Mouse (Mus musculus) c-Kit-positive CD71-negative TER-119-negative erythroid progenitor cells, embryonic 14.5 days (primary cell): ENCODE measurements at regions not wholly inside any gene's neighbourhood (a gene's known extent, or its start where the extent isn't known, plus 50 kb on each side); places are given as distances from the start of the nearest gene placed in this dataset.

Source experiments
- DNase-seq: peaks from one replicate; pipeline ENCODE4 v3.0.0-alpha.2; 2013; ENCODE audit warnings: low read depth

- DNase-seq = no peak
Measured at GRCm38 (mm10) chr4:29034406-29034805, 221.5 kb downstream of the Epha7 start.

GRCm38 (mm10) chr4:29039993-29040392 lies 227.1 kb downstream of the Epha7 start:
- no peak for DNase-seq

GRCm38 (mm10) chr4:29068678-29069621 lies 256.0 kb downstream of the Epha7 start:
- no peak for DNase-seq

GRCm38 (mm10) chr4:29074204-29074603 lies 261.3 kb downstream of the Epha7 start:
- DNase-seq = no peak

GRCm38 (mm10) chr4:29074851-29075250 lies 261.9 kb downstream of the Epha7 start:
- DNase-seq = no peak

- DNase-seq = no peak
Measured at GRCm38 (mm10) chr4:29076683-29077082, 263.8 kb downstream of the Epha7 start.

- DNase-seq = no peak
Measured at GRCm38 (mm10) chr4:29078391-29078790, 265.5 kb downstream of the Epha7 start.

GRCm38 (mm10) chr4:29083545-29084290 lies 270.8 kb downstream of the Epha7 start:
- DNase-seq = no peak

- no peak for DNase-seq
Measured at GRCm38 (mm10) chr4:29090949-29091348, 278.0 kb downstream of the Epha7 start.

- no peak for DNase-seq
Measured at GRCm38 (mm10) chr4:29091495-29092211, 278.7 kb downstream of the Epha7 start.

GRCm38 (mm10) chr4:29102373-29102772 lies 289.4 kb downstream of the Epha7 start:
- DNase-seq = no peak

- DNase-seq = no peak
Measured at GRCm38 (mm10) chr4:29103414-29103813, 290.5 kb downstream of the Epha7 start.

GRCm38 (mm10) chr4:29112552-29112951 lies 299.6 kb downstream of the Epha7 start:
- DNase-seq = no peak

GRCm38 (mm10) chr4:29117025-29117424 lies 304.1 kb downstream of the Epha7 start:
- no peak for DNase-seq

- no peak for DNase-seq
Measured at GRCm38 (mm10) chr4:29117926-29118325, 305.0 kb downstream of the Epha7 start.

GRCm38 (mm10) chr4:29118679-29119479 lies 305.9 kb downstream of the Epha7 start:
- DNase-seq = no peak

- no peak for DNase-seq
Measured at GRCm38 (mm10) chr4:29119480-29120153, 306.7 kb downstream of the Epha7 start.

GRCm38 (mm10) chr4:29123697-29124377 lies 310.9 kb downstream of the Epha7 start:
- DNase-seq = peak; percentile 20

GRCm38 (mm10) chr4:29130485-29130884 lies 317.6 kb downstream of the Epha7 start:
- DNase-seq = no peak
